Mouse (Mus musculus) layer of hippocampus, postnatal 36 days (tissue): ENCODE measurements around the gene Hnf4a. TPM values are rescaled to one million over a fixed set of nuclear protein-coding genes. Genes with fewer than 3 reads are reported as not detected.
"Not testable (repeated sequence)": the region's sequence is repeated elsewhere in the genome, so short reads cannot be mapped to it uniquely, and the experiment has no call there.

Experiments
- DNase-seq, 2 experiments: peaks; one replicate each; pipeline ENCODE4 v3.0.0; 2022
- total RNA-seq, 2 experiments: library from RNA; stranded (reverse); gene quantifications; 2 replicates each; pipeline ENCODE4 v1.2.3; 2021

Gene Hnf4a
- not detected for total RNA-seq

DNA sequence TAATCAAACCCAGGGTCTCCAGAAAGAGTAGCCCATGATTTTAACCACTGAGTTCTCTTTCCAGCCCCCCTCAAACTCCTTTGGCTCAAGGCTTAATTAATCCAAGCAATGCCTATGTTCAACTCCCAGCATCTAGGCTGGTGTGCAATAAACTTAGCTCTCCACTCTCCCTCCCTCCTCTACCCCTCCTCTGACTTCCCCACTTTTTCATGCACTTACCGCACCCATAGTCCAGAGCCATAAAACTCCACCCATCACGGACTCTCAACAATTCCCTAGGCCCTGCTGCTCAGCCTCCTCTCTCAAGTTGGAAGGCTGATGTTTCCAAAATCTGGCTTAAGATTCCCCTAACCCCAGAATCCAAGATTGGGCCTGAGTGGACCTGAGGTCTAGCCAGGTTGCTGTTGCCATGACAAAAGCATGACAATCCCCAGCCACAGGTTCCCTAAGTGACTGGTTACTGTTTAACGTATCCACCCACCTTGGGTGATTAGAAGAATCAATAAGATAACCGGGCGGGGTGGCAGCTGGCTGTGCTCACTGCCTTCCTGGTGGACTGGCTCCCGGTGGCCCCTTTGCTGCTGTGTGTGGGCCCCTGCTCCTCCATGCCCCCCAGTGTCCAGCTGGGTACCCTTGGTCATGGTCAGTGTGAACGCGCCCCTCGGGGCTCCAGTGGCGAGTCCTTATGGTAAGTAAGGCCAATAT lies at the start of gene Hnf4a:
Gene Hnf4a (plus strand): TSS at position 509 of the 705 bp plus-strand sequence.
- no peak for DNase-seq

DNA sequence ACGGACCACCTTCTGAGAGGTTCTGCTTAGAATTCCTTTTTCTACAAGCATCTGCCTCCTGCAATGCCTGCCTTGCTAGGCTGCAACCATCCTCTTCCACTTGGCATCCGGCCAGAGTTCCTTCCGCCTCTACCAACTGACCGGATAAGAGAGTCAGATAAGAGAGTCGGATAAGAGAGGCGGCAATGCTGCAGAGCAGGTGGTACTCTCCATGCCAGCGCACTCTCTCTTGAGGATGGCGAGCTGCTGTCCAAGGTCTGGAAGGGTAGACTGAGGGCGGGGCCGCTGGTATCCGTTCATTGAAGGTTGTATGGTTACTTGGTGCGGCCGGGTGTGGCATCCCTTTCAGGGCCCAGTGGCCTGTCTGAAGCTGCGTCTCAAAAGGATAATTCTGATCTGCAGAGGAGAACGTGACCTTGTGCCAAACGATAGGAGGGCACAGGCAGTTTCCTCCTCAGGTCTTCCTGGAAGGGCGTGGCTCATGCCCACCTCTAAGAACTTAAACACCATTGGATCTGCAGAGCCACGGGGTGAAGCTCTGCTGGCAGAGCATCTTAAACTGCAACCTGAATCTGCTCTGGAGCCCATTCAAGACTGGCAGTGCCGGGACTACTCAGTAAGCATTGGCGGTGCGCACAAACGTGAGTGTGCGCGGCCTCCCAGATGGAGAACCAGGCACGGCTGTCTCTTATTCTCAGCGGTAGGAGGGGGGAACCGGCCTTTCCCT lies 47.9 kb upstream of the Hnf4a start:
- no peak for DNase-seq

DNA sequence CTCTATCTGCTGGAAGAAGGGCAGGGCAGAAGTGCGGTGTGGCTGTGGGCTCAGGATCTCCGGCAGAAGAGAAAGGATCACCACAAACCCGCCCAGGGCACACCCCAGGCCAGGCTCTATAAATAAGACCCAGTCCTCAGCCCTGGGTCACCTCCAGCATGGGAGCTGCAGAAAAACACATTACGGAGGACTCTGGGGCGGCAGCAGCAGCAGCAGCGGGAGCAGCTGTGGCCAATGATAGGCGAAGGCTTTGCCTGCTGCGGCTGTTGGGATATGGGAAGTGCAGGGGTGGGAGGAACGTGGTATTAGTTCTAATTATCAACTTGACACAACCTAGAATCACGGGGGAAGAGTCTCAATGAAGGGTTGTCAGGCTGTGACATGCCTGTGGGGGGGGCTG lies 47.2 kb upstream of the Hnf4a start:
- no peak for DNase-seq

DNA sequence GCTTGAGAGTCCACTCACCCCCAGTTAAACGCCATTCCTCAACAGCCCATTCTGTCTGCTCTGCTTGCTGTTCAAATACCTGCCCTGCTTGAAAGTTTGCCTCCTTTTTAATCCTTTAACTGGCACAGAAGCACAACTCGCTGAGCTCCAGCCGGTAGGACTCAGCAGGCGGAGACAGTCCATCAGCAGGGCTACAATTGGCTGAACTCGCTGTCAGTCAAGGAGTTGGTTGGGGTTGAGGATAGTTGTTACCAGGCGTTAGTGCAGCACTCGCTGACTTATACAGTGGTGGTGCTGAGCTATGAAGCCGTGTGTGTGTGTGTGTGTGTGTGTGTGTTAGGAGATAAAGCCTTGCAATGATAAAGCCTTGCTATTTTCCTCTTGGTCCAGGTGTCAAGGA lies 46.0 kb upstream of the Hnf4a start:
- no peak for DNase-seq

DNA sequence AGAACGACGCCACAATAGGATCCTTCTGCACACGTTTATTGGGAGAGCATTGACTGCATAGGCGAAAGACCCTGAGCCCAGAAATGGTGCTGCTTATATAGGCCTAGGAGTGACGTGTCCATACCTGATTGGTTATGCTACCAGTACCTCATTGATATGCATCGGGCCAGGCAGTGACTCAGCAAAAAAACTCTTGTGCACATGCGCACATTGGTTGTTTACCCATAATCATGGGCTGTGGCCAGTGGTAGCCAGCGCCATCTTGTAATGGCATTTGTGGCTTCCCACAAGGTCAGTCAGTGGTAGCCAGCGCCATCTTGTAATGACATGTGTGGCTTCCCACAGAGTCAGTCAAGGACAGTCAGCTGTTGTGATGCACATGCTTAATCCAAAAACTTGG lies 45.3 kb upstream of the Hnf4a start:
- DNase-seq, result not testable (repeated sequence)

DNA sequence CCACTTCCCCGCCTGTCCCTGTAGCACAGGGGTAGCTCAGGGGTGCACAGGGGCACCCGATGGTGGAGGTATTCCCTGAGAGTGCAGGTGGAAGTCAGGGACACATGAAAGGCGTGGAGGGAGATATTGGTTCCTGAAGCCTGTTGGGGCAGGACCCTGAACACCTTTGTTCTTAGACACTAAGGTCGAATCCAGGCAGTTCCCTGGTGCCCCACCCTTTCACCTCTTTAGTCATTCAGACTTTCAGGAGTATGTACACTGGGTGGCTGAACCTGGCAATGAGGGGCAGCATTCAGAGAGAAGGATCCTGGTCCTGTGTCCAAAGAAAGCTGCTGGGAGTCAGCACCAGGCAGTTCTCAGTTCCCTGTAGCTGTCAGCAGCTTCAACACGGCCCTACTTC lies 44.2 kb upstream of the Hnf4a start:
- DNase-seq, result no peak

DNA sequence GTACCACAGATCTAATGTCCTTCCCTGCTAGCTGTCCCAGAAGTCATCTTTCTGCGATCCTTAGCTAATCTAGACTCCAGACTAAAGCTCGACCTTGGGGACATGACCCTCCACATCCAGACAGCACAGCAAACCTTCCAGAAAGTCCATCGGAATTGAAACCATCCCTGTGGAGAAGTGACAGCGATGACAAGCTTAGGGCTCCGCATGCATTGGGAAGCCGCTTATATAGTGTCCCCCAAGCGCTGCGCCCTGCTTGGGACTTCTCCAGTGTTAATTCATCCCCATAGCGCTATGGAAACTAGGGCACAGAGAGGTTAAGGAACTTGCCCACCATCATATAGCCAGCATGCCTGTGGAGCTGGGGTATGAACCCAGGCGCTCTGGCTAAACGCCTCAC lies 43.8 kb upstream of the Hnf4a start:
- DNase-seq, result no peak

DNA sequence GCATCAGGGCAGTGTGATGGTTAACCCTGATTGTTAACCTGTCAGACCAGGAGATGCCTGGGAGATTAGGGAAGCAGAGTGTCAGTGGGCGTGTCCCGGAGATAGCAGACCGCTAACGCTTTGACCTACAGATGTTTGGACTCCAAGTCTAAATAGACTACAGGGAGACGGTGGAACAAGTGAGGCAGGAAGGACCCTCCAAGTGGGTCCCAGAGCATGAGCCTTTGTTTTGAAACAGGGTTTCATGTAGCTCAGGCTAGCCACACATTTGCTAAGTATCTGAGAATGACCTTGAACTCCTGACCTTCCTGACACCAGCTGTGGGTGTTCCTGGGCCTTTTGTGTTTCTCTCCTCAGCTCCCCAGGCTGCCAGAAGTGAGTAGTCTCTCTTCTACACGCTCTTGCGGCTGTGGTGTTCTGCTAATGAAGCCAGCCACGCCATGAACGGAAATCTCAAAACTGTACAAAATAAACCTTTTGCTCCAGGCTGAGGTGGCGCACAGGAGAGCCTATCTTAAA lies 43.3 kb upstream of the Hnf4a start:
- DNase-seq, result no peak

DNA sequence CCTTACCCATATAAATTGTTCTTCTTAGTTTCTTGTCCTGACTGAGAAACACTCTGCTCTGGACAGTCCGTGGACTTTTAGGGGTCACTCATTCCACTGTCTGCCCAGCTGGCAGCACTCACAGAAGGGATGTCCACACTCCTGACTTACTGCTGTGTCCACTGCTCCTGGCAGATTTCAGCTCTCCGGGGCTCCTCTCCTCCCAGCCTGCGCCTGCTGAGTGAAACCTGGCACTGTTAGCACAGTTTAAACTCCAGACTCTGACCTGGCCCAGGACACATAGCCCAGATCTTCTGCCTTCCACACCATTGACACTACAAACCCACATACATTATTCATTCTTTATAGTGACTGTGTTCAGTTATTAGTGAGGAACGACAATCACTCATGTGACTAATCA lies 42.6 kb upstream of the Hnf4a start:
- no peak for DNase-seq

DNA sequence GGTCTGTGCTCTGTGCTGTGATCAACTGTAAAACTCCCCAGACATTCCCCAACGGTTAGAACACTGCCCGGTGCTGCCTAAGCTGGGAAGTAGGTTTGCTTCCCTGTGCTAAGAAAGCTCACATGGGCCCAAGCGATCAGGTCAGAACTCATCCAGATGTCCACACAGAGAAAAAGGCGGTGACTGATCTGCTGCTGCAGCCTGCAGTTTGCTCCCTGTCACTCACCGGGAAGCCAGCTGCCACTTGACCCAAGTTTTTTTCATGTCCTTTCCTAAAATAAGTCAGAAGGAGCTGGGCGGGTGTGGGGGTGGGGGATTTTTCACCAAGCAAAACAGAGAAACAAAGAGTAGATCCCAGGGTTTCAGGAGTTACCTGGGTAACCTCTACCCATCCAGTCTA lies 42.0 kb upstream of the Hnf4a start:
- DNase-seq, result no peak

DNA sequence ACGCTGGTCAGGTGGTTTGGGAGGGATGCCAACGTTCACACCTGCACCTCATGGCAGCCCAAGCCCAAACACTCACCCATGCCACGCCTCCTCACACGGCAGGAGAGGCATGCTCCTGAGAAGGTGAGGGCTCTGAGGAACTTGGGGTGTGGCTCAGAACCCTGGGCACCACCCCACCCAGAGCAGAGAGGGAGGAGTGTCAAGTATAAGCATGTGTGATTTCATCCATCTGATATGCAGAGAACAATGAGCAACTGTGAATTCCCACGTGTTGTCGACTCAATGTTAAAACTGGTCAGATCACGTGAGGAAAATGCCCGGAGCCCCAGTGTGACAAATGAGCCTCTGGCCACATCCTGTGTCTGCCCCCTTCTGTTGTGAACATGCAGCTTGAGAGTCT lies 39.8 kb upstream of the Hnf4a start:
- no peak for DNase-seq

DNA sequence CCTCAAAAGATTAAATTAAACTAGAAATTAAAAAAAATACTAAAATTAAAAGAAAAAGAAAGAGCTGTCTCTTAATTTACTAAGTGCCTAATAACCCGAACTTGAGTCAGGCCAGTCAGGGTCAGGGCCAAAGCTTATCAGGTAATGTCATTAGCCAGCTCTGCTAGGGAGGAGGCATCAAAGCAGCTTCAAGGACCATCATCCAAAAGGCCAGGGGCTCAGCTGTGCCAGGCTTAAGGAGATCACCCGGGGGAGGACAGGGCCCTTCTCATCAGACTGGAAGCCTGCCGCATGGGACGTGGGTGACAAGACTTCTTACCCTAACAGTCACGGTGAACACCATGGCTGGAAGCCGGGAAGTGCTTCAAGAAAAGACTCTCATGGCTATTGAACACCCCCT lies 39.0 kb upstream of the Hnf4a start:
- DNase-seq, result no peak

DNA sequence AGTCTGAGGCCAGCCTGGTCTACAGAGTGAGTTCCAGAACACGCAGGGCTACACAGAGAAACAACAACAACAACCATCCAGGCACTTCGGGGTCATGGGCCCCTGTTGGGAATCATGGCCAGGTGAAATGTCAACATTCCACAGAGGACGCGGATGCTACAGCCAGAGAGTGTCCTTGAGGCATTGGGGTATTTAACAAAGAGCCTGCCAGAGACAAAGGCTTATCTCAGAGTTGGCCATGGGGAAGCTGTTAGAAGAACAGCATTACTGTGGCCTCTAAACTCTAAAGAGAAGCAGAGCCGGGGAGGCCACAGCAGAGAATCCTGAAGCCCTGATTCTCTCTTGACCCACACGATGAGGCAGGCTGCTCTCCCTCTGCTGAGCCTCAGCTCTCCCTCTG lies 37.7 kb upstream of the Hnf4a start:
- no peak for DNase-seq

DNA sequence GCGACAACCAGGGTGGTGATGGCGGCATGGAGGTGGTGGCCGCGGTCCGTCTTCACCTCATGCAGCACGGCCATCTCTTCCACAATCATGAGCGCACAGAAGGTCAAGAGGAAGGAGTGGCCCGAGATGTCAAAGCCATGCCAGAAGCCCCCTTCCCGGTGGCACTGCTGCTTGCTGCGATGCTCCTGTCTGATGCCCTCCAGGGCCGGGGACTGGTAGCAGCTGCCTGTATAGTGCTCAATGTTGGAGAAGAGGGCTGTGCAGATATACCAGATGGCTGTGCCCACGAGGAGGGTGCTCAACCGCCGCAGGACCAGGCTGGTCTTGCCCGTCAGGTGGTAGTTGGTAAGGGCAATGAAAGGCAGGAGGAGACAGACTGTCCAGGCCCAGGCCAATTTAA lies 36.9 kb upstream of the Hnf4a start:
- no peak for DNase-seq

DNA sequence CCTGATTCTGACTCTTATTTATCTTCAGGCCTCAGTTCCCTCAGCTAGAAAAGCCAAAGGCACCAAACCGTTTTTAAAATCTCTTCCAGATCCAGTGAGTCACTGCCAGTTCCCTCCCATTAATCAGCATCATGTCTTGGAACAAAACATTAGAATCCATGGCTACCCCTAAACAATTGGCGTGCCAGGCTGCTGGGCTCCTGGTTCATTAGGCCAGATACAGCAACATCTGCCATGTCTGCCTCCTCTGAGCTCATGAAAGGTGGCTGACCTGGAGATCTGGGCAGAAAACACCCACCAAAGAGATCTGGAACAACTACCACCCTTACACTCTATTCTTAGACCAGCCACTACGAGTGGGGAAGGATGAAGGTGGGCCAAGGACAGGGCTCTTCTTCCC lies 35.5 kb upstream of the Hnf4a start:
- no peak for DNase-seq

DNA sequence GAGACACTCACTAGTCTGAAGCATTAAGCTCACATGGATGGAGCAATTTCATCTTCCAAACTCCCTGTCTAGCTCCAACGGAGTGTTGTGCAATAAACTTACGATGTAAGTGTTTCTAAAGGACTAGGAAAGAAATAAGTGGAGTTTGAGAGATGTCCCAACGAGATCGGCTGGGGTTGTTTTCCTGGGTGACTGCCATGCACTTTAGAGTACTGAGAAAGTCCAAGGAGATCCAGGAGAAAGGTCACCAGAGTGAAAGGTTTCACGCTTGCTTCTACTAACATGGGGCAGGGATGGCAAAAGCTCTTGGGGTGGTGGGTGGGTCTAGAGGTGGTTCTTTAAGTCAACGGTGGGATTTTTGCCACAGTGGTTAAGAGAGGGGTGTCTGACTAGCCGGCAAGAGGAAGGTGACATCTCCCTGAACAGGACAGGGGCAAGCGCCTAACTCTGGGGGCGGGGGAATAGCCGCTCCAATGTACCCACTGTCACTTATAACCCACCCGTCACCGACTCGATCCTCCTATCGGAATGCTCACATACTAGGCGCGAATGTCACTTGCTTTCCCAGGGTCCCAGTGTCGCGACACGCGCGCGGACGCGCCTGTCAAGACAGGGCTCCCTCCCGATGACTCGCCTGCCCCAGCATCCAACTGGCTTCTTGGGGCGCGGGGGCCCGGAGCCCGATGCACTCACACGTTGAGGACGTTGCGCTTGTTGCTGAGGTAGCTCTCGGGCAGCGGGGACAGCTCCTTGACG lies 34.7 kb upstream of the Hnf4a start:
- no peak for DNase-seq

DNA sequence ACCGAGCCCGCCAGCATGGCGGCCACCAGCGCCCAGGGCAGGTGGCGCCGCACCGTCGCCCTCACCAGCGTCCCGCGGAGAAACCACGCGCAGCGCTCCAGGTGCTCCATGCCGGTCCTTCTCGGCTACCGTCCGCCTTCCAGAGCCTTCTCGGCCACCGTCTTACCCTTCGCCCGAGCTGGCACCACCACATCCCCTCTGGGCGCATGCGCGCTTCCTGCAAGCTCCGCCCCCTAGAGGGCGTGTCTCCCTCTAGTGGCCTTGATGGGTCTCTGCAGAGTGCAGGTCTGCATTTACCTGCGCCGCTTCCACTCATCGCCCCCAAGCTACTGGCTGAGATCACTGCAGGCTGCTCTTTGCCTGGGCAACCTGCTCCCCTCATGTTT lies 34.1 kb upstream of the Hnf4a start, which contains the start of gene Fitm2:
Gene Fitm2 (minus strand): TSS at position 164 of the 386 bp plus-strand sequence.
- DNase-seq, result peak; percentile 94

DNA sequence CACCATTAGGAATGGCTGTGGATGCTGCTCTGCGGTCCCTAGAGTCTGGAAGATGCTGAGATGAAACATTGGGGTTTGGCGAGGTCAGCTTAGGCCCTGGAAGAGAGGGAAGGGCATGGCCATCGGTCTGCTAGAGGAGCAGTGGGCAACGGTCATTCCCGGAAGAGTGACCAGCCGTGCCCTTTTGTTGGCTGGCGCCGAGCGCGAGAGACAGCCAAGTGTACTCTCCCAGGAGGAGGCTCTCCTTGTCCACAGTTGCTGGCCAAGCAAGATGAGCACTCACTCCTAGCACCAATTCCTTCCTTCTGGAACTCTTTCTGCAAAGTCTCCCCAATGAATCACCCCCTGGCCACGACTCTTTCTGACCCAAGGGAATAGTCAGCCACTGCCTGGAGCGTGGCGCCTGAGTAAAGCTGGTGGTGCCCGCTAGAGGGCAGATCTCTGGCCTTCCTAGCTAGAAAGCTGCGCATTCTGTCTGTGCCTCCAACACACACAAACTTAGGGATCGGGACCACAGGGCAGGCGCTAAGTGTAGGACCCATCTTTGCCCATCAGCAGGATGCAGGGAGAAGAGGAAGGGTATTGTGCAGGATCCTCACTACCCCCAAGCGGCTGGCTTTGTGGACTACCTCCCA lies 26.3 kb upstream of the Hnf4a start:
- DNase-seq, result no peak

DNA sequence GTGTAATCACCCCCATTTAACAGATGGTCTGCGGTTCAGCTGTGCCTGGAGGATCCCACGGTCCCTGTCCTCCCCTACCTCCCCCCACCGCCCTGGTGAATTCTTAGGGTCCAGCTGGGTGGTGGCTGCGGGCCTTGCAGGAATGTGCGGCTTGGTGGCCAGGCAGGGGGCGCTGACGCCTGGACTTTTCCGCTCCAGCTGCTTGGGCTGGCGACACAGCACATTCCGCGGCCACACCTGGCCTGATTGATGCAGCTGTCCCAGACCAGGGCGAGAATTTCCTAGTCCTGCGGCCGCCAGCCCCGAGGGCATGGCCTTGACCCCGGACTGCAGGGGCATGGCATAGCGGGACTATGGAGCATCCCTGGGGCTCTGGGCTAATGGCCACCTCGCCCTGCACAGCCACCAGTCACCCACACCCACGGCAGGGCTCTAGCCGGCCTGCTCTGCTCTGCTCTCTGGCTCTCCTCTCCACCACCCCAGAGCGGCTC lies 25.0 kb upstream of the Hnf4a start:
- no peak for DNase-seq

DNA sequence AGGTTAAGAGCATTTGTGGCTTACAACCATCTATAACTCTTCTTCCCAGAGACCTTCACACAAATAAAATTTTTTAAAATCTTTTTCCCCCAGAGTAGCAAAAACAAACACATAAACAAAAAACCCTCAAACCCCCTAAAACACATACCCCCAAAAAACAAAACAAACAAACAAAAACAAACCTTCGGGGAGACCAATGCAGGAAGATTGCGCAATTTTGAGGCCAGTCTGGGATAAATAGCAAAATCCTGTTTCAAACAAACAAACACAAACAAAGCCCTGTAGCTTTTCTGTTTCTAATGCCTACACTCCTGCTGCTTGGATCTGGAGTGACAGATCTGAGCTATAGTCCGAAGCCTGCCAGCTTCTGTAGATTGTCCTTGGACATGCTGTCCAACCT lies 19.2 kb upstream of the Hnf4a start:
- DNase-seq, result no peak

DNA sequence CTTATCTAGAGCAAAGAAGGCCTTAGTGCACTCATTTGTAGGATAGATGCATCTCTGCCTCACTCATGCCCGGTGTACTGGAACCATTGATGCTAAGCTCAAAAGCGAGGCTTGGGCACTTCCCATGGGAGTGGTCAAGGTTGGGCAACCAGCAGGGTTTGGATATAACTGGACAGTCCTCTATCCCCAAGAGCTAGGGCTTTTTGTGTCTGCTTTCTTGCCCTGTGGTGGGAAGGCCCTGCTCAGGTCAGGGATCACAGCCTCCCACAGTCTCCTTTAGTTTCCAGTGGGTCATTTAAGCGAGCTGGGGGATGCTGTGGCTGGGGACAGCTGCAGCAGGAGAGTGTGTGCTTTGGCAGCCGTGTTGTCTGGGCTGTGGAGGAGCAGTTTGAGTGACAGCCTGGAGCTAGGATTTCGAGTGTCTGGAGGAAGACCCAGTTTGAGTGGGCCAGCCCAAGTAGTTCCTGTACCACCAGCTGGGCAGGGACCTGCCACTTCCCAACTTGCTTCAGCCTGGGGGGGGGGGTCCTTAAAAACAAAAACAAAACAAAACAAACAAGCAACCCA lies 16.8 kb upstream of the Hnf4a start:
- DNase-seq, result no peak

DNA sequence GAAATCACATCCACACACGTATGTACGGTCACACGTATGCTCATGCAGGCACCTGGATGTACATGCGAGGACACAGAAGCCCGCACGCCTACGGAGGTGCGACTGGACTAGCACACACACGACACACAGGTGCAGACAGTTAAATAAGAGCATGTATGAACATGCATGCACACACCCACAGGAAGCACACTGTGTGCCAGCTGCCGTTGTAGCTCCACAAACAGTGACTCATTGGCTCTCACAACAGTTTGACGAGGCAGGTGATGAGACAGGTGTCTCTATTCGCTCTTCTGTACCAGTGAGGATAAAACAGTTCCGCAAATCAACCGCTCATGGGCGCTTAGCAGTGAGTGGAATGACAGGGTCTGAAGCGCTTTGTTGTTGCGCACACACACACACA lies 16.0 kb upstream of the Hnf4a start:
- DNase-seq, result no peak
